Mouse (Mus musculus) kidney, adult 2 months (tissue): ENCODE data around the gene F11r. TPM values are rescaled to one million over a fixed set of nuclear protein-coding genes. Genes with fewer than 3 reads are reported as not detected.
A peak's percentile ranks its signal among the peaks of the same experiment; 100 is the strongest.

Source experiments
- DNase-seq: peaks from one replicate; pipeline ENCODE4 v3.0.0; 2021
- H3K27ac ChIP-seq: fragments of 200-500 bp; 2 replicates; pipeline ENCODE4 v1.5.1; 2012; ENCODE audit warnings: low read depth, low read length, control low read depth, inconsistent platforms; ENCODE audit not compliant: insufficient read depth
- H3K27me3 ChIP-seq: fragments of 200-500 bp; replicated peaks from 2 replicates; pipeline ENCODE4 v1.6.1; 2012; ENCODE audit warnings: mild to moderate bottlenecking, moderate library complexity, low read length, inconsistent platforms; ENCODE audit not compliant: control insufficient read depth, insufficient read depth
- H3K36me3 ChIP-seq: fragments of 200-500 bp; 2 replicates; pipeline ENCODE4 v1.6.1; 2012; ENCODE audit warnings: mild to moderate bottlenecking, moderate library complexity, low read length, inconsistent platforms; ENCODE audit not compliant: control insufficient read depth, insufficient read depth
- H3K4me1 ChIP-seq: fragments of 200-500 bp; 2 replicates; pipeline ENCODE4 v1.6.1; 2011; ENCODE audit warnings: low read length; ENCODE audit not compliant: control insufficient read depth, insufficient read depth
- H3K4me3 ChIP-seq: fragments of 200-500 bp; 2 replicates; pipeline ENCODE4 v1.5.1; 2011; ENCODE audit warnings: mild to moderate bottlenecking, low read depth, low read length, control low read depth; ENCODE audit not compliant: insufficient read depth
- CTCF ChIP-seq: fragments of 200-500 bp; conservative IDR thresholded peaks from 2 replicates; pipeline ENCODE4 v1.5.1; 2011; ENCODE audit warnings: low read depth, mild to moderate bottlenecking, control low read depth, low read length, moderate library complexity, mixed read lengths; ENCODE audit not compliant: insufficient read depth, insufficient read length
- POLR2A ChIP-seq: fragments of 200-500 bp; IDR thresholded peaks from one replicate; pipeline ENCODE4 v1.6.1; 2011; ENCODE audit warnings: low read depth, low read length, control low read depth
- WGBS: fragments of 180-500 bp; shearing (Covaris S2); methylation state at CpG from one replicate; pipeline ENCODE4 v1.1.7; 2018; 5-methylcytosine and 5-hydroxymethylcytosine counted together
- polyA plus RNA-seq: library from polyadenylated mRNA; depleted of rRNA; stranded (reverse); fragments of >200 nt; gene quantifications from 2 replicates; pipeline ENCODE4 v1.2.3, GENCODE M21; 2012

F11r gene
- polyA plus RNA-seq, 1 experiment, result 106 TPM

- Histone ChIP-seq H3K27me3 (no peaks in the 10 kb centered on the region), H3K4me1 (no peaks in the 10 kb centered on the region), H3K27ac (peak within 1 kb of the TSS; percentile 98), H3K4me3 (peak within 1 kb of the TSS; percentile 97), H3K36me3 (no peaks in the 10 kb centered on the region; the same call in 1 of the 2 replicates)
- peak; percentile 97 for DNase-seq
- WGBS, result under 1% methylated on average over 36 of the region's 36 CpGs
- peak; percentile 67 for TF ChIP-seq POLR2A
- TF ChIP-seq CTCF, result no peak
Measured at GRCm38 (mm10) chr1:171410947-171411484, 26.3 kb upstream of the F11r start, which contains the start of gene Usf1. TSS of gene Usf1 (plus strand) at chr1:171411313.

- DNase-seq, result no peak
- 1% methylated on average over 39 of the region's 39 CpGs for WGBS
- TF ChIP-seq POLR2A, result no peak
- no peak for TF ChIP-seq CTCF
- no peaks in the 10 kb centered on the region for H3K4me1 ChIP-seq
- peak overlapping the region; percentile 97 for H3K4me3 ChIP-seq
- peak overlapping the region; percentile 91 for H3K27ac ChIP-seq
- H3K36me3 ChIP-seq, result no peaks in the 10 kb centered on the region; the same call in 1 of the 2 replicates
- H3K27me3 ChIP-seq, result no peaks in the 10 kb centered on the region
Measured at GRCm38 (mm10) chr1:171411492-171411941, 25.8 kb upstream of the F11r start.

- Histone ChIP-seq H3K27me3 (no peaks in the 10 kb centered on the region), H3K27ac (peak overlapping the region; percentile 91), H3K4me3 (peak overlapping the region; percentile 97), H3K36me3 (no peaks in the 10 kb centered on the region; the same call in 1 of the 2 replicates), H3K4me1 (no peaks in the 10 kb centered on the region)
- peak; percentile 44 for DNase-seq
- 1% methylated on average over 20 of the region's 20 CpGs for WGBS
- TF ChIP-seq POLR2A, result no peak
- TF ChIP-seq CTCF, result no peak
Measured at GRCm38 (mm10) chr1:171412001-171412441, 25.3 kb upstream of the F11r start.

GRCm38 (mm10) chr1:171412446-171412845 is 24.9 kb upstream of the F11r start:
- DNase-seq, result peak; percentile 39
- no peak for TF ChIP-seq CTCF
- TF ChIP-seq POLR2A, result no peak
- Histone ChIP-seq H3K27me3 (no peaks in the 10 kb centered on the region), H3K4me1 (no peaks in the 10 kb centered on the region), H3K36me3 (no peaks in the 10 kb centered on the region; the same call in 1 of the 2 replicates), H3K27ac (peak overlapping the region; percentile 91; the same call in 1 of the 2 replicates), H3K4me3 (peak overlapping the region; percentile 28)
- 32% methylated on average over 3 of the region's 3 CpGs for WGBS

- H3K4me3 ChIP-seq, result no peak overlapping the region
- no peaks in the 10 kb centered on the region for H3K27me3 ChIP-seq
- peaks cover 4% of the 10 kb centered on the region; the same call in 1 of the 2 replicates for H3K4me1 ChIP-seq
- WGBS, result 88% methylated on average over 8 of the region's 8 CpGs
- no peak overlapping the region for H3K27ac ChIP-seq
- H3K36me3 ChIP-seq, result no peaks in the 10 kb centered on the region; the same call in 1 of the 2 replicates
- TF ChIP-seq CTCF, result no peak
- no peak for TF ChIP-seq POLR2A
- no peak for DNase-seq
Measured at GRCm38 (mm10) chr1:171413608-171414007, 23.7 kb upstream of the F11r start.

- Histone ChIP-seq H3K4me1 (peaks cover 8% of the 10 kb centered on the region; the same call in 1 of the 2 replicates), H3K4me3 (peak within 1 kb of the TSS; percentile 10; the same call in 1 of the 2 replicates), H3K27ac (peak within 1 kb of the TSS; percentile 11), H3K36me3 (no peaks in the 10 kb centered on the region; the same call in 1 of the 2 replicates), H3K27me3 (no peaks in the 10 kb centered on the region)
- 55% methylated on average over 5 of the region's 5 CpGs for WGBS
- TF ChIP-seq POLR2A, result no peak
- TF ChIP-seq CTCF, result no peak
- peak; percentile 92 for DNase-seq
Measured at GRCm38 (mm10) chr1:171418660-171419059, 18.7 kb upstream of the F11r start, which contains the start of gene Tstd1. TSS of gene Tstd1 (plus strand) at chr1:171418872.

- H3K27me3 ChIP-seq, result no peaks in the 10 kb centered on the region
- DNase-seq, result no peak
- H3K27ac ChIP-seq, result no peak overlapping the region
- TF ChIP-seq POLR2A, result no peak
- no peak for TF ChIP-seq CTCF
- H3K36me3 ChIP-seq, result no peaks in the 10 kb centered on the region; the same call in 1 of the 2 replicates
- H3K4me3 ChIP-seq, result no peak overlapping the region; the same call in 1 of the 2 replicates
- peaks cover 8% of the 10 kb centered on the region; the same call in 1 of the 2 replicates for H3K4me1 ChIP-seq
- WGBS, result 73% methylated on average over 12 of the region's 12 CpGs
Measured at GRCm38 (mm10) chr1:171419291-171419882, 17.9 kb upstream of the F11r start.
